Comparison of ENCODE assay signal across 23 mouse cellular contexts in the genomic region with DNA sequence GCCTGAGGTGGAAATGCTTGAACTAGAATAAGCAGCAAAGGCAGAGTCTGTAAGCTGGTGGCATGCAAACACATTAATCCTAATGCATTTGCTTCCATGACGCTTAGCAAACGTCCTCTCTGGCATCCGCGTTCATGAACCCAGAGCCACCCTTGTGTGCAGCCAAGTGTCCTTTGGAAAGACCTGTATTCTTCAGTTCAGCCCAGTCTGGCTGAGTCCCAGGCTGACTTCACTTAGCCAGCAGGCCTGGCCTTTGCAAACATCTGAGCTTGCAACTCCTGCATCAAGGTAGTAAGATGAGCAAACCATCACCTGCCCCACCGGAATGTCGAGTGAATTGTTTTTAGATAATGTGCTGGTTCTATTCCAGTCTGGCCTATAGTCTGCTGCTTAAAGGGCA.
DNase-seq lines count a peak whose midpoint lies in the region; ATAC-seq and TF ChIP-seq lines count a peak whose summit lies in the region.
"Had no signal": no experiment of that assay in that cellular context is flagged by ENCODE, and none has a peak within 500 bp of the region (broad histone marks: within the 10 kb centered on the region; RNA-seq: fewer than 3 reads in every experiment).

No protein-coding gene starts in this region.

- no peaks in the 10 kb centered on the region for H3K79me2 ChIP-seq in macrophage (ENCODE audit: inconsistent target)

- H3K4me3 ChIP-seq in left cerebral cortex, adult 2 months, result no peak overlapping the region
- no peak overlapping the region for H3K4me3 ChIP-seq in bone marrow, adult 2 months (replicated peaks; ENCODE audit: control insufficient read depth, low read depth, low read length)
- H3K4me3 ChIP-seq in macrophage (ENCODE audit: inconsistent target), result no peak overlapping the region
- H3K4me3 ChIP-seq: forebrain, embryonic 10.5 days; forebrain, embryonic 15.5 days; heart, embryonic 12.5 days; heart, embryonic 15.5 days; hindbrain, embryonic 10.5 days; hindbrain, embryonic 13.5 days had no signal

- WGBS in bone marrow, adult 2 months, result 89% methylated on average over 6 of the region's 6 CpGs
- 98% methylated on average over 6 of the region's 6 CpGs for WGBS in macrophage (ENCODE audit: missing documents)

- ATAC-seq in megakaryocyte, adult 5-6 weeks (ENCODE audit: poor library complexity, severe bottlenecking), result no peak
- ATAC-seq: forebrain, embryonic 15.5 days; hindbrain, embryonic 16.5 days; Patski had no signal

- intact Hi-C loops in left cerebral cortex, adult 2 months (cut with DNase I), result no loop called here
- intact Hi-C loops in left cerebral cortex, postnatal 4 days (cut with DNase I), result no loop called here

- peaks cover 13% of the 10 kb centered on the region for H3K4me1 ChIP-seq in bone marrow, adult 2 months (ENCODE audit: control insufficient read depth, insufficient read depth, low read length)
- H3K4me1 ChIP-seq: forebrain, embryonic 10.5 days; forebrain, embryonic 15.5 days; heart, embryonic 12.5 days; heart, embryonic 15.5 days had no signal

- DNase-seq in cerebellum, postnatal 25 days, result peak; percentile 44 to 55
- no peak for DNase-seq in cerebellum, adult 9-11 months
- no peak for DNase-seq in left cerebral cortex, adult 2 months (ENCODE audit: extremely low spot score in 1 of 2, low spot score in 2 of 2)
- DNase-seq in left cerebral cortex, postnatal 4 days, result no peak
- DNase-seq: adrenal gland, postnatal 10 days; adrenal gland, postnatal 36 days; B cell, adult 2 months; gastrocnemius, postnatal 25 days; heart, adult 18-20 months; heart, postnatal 10 days; heart, postnatal 36 days had no signal

- TF ChIP-seq CTCF in left cerebral cortex, adult 2 months (IDR thresholded peaks at IDR 0.05), result no peak
- no peak for TF ChIP-seq CTCF in bone marrow, adult 2 months (IDR thresholded peaks at IDR 0.05; ENCODE audit: control insufficient read depth, insufficient read depth, low read length)

- H3K27ac ChIP-seq in left cerebral cortex, adult 2 months, result peak overlapping the region; percentile 21
- H3K27ac ChIP-seq in bone marrow, adult 2 months (ENCODE audit: control insufficient read depth, insufficient read depth, low read depth, low read length, poor library complexity), result peak overlapping the region; percentile 71
- 0 out of 2 replicates have a peak overlapping the region, but pooled peaks have one; percentile 5 for H3K27ac ChIP-seq in macrophage
- H3K27ac ChIP-seq: forebrain, embryonic 10.5 days; forebrain, embryonic 15.5 days; heart, embryonic 15.5 days; hindbrain, embryonic 10.5 days; hindbrain, embryonic 13.5 days had no signal

- H3K36me3 ChIP-seq in macrophage (ENCODE audit: inconsistent target), result no peaks in the 10 kb centered on the region
- H3K36me3 ChIP-seq: forebrain, embryonic 10.5 days; forebrain, embryonic 15.5 days; G1E; heart, embryonic 12.5 days; heart, embryonic 15.5 days; hindbrain, embryonic 10.5 days; hindbrain, embryonic 13.5 days had no signal

- no peak for TF ChIP-seq POLR2A in bone marrow, adult 2 months (IDR thresholded peaks at IDR 0.05; ENCODE audit: borderline replicate concordance, control insufficient read depth, low read depth, low read length)

Comparison
In these comparisons a context has a peak if more than half of its experiments do, and no peak if none do; other contexts are left out.
1. DNase-seq: peak in cerebellum, postnatal 25 days (2 of 2); none in cerebellum, adult 9-11 months (single experiment), left cerebral cortex, adult 2 months (0 of 2) and left cerebral cortex, postnatal 4 days (single experiment).
2. H3K27ac ChIP-seq: peak in every context shown above with its lines; median percentile 71 in bone marrow, adult 2 months; 21 in left cerebral cortex, adult 2 months; 5 in macrophage.